Mouse (Mus musculus): ENCODE measurements at regions not wholly inside any gene's neighbourhood (a gene's known extent, or its start where the extent isn't known, plus 50 kb on each side); places are given as distances from the start of the nearest gene placed in this dataset.

DNA sequence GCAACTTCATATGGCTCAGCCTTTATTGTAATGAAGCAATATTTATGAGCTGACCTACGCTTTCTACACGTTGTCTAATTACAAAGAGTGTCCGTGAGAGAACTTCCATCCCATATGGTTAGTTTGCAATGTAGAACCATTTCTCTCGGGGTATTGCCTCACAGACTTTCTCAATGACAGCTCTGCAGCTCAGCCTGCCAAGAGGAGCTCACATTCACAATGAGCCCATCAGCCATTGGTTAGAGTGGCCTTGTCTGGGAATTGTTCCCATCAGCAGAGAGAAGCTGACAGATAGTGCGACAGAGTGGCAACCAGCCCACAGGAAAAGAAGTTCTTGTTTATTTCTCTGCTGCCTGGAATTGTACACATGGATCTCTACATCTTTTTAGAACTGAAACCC lies 409.7 kb downstream of the Zfp704 start:
- DNase-seq, result no peak

DNA sequence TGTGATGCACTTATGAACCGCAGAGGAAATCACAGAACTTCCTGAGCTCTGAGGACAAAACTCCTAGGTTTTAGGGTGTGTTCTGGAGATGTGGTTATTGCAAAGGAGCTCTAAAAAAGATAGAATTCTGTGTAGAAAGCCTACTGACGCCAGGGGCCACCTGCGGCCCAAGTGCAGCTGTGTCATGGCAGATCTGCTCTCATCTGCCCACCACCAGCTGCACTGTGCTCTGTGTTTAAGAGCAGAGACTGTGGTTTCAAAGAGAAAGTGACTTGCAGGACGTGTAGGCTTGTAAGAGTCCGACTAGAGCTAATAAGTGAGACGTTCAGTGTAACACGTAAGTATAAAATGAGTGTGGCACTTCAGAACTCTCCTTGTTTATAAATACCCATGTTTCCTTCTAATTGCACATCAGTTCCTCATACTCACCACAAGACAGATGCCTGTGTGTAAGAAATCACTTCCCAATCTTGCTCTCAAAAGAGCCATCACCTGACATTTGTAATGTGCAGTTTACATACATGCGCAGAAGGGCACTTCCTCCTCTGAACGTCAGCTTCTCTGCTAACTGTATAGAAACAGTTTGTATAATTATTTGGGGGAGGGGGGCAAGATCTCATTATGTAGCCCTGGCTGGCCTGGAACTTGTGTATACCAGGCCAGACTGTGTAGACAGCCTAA lies 411.1 kb downstream of the Zfp704 start:
- no peak for DNase-seq

GRCm38 (mm10) chr3:9195781-9196180 lies 414.1 kb downstream of the Zfp704 start:
- DNase-seq, result no peak

DNA sequence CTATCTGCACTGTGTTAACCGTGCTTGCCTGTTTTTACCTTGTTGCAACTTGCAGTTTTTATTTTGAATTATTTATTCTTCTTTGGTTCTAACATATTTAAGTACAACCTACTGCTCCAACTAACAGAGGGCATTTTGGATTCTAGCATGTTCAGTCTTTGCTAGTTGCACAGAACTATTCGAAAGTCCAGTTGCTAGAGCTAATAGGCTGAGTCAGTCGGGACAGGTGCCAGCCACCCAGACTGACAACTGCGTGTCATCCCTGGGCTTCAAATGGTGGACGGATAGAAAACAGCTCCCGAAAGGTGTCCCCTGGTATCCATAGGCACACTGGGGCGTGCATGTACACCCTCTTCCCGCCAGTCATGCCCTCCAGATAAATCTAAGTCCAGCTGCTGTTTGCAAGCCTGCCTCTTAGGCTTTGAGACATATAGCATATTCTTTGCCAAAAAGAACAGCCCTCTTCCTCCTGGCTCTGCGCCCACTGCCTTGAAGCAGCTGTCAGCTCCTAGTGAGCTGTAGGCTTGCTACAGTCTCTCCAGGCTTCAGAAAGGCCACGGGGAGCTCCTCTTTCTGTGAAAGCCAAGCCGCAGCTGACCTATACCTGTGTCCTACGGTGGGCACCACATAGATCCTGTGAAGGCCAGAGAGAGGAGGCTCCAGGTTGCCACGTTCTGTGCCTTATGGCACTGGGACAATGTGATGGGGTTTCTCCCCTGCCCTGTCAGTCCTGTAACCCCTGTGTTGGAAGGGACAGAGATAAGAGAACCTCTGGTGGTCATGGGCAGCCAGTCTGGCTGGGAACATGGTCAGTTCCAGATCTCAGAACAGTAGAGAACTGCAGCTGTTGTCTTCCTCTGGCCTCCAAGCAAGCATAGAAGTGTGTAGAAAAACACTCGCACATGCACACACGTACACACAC lies 420.3 kb downstream of the Zfp704 start:
- DNase-seq, result peak; percentile 7 to 8

- no peak for DNase-seq
Observed at GRCm38 (mm10) chr3:9186364-9187120, 423.3 kb downstream of the Zfp704 start.

DNA sequence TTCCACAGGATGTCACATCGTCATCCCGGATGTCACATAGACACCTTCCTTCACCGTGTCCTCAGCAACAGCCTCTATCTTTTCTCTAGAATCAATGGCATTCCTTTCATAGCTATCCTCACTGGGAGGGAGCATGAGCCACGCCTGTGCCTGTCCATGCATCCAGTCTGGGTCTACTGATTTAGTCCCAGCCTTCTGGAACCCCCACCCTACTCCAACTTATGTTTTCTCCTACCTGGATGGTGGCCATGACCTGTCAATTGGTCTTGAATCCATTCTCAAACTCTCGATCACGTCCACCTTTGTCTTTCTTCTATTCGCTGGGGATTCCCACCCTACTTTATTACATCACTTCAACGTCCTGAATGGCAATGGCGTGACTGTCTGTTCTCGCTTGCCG lies 428.3 kb downstream of the Zfp704 start:
- DNase-seq, result no peak

DNA sequence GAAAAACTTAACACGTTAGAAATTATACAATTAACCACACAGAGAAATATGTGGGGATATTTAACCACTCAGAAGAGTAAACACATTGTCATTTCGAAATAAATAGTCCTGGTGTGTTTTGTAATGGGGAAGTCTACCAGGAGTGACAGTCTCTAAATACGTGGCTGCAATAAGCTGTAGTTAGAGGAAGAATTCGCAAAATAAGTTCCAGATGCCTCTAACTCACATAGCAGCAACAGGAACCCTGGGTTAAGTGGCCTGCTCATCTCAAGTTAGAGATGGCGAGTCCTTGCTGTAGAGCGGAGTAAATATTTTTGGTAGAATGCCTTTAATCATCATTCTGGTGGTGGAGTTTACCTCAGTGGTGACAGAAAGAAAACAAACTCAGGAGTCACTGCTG lies 430.2 kb downstream of the Zfp704 start:
- DNase-seq, result no peak

GRCm38 (mm10) chr3:9174517-9174832 lies 435.4 kb downstream of the Zfp704 start:
- no peak for DNase-seq

GRCm38 (mm10) chr3:9173643-9174516 lies 436.0 kb downstream of the Zfp704 start:
- peak; percentile 58 to 64 for DNase-seq

GRCm38 (mm10) chr3:9171970-9172369 lies 437.9 kb downstream of the Zfp704 start:
- DNase-seq, result no peak

GRCm38 (mm10) chr3:9168955-9169354 lies 440.9 kb downstream of the Zfp704 start:
- DNase-seq, result no peak

GRCm38 (mm10) chr3:9159073-9159472 lies 450.8 kb downstream of the Zfp704 start:
- no peak for DNase-seq

DNA sequence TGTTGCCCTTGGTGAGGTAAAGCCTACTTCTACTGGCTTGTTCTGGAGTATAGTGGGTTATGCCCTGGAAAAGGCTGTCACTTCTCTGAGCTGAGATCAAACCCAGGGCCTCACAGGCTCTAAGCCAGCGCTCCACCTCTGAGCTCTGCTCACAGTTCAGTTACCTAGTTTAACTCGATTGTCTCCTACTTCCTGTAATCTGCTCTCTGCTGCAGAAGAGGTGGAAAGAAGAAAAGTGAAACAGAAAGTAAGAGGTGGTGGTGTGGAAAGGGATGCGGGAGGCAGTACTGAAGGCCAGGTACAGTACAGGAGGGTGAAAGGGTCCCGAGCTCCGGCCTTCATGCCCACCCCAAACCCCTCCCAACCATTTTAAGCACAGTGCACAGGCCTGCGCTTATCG lies 455.7 kb downstream of the Zfp704 start:
- no peak for DNase-seq

GRCm38 (mm10) chr3:9153690-9154089 lies 456.2 kb downstream of the Zfp704 start:
- peak; percentile 10 to 44 for DNase-seq

DNA sequence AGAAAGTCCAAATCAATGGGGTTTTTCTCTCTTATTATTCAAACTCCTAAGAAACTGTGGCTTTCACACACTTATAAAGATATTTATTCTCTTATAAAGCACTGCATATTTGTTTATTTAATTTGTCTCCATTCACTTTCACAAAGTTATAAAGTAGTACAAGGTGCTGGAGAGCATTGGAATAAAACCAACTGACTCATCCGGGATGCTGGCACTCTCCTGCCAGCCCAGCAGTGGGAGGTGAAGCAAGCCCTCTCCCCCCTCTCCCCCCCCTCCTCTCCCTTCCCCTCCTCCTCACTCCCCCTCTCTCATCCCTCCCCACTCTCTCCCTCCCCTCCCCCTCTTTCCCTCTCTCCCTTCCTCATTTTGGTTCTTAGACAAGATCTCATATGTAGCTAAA lies 457.6 kb downstream of the Zfp704 start:
- no peak for DNase-seq

- no peak for DNase-seq
Observed at GRCm38 (mm10) chr3:9151590-9151989, 458.3 kb downstream of the Zfp704 start.

GRCm38 (mm10) chr3:9148605-9149004 lies 461.3 kb downstream of the Zfp704 start:
- DNase-seq, result no peak

GRCm38 (mm10) chr3:9146481-9146880 lies 463.4 kb downstream of the Zfp704 start:
- no peak for DNase-seq

DNA sequence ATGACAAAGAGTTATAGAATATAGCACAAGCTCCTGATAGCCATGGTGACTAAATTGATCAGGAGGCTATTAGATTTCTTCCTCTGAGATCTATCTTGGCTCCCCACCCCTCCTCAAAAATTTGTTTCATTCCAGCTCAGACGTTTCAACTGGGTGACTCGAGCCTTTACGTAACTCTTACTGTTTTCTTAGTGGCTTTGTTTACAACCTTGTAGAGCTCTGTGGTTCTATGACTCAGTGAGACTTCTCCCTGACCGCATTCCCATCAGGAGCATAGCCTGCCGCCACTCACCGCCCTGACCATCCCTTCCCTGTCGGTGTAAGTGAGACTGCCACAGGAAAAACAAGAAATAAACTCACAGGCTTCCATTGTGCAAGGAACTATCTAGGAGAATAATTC lies 464.3 kb downstream of the Zfp704 start:
- no peak for DNase-seq

- no peak for DNase-seq
Observed at GRCm38 (mm10) chr3:9141836-9142235, 468.0 kb downstream of the Zfp704 start.

DNA sequence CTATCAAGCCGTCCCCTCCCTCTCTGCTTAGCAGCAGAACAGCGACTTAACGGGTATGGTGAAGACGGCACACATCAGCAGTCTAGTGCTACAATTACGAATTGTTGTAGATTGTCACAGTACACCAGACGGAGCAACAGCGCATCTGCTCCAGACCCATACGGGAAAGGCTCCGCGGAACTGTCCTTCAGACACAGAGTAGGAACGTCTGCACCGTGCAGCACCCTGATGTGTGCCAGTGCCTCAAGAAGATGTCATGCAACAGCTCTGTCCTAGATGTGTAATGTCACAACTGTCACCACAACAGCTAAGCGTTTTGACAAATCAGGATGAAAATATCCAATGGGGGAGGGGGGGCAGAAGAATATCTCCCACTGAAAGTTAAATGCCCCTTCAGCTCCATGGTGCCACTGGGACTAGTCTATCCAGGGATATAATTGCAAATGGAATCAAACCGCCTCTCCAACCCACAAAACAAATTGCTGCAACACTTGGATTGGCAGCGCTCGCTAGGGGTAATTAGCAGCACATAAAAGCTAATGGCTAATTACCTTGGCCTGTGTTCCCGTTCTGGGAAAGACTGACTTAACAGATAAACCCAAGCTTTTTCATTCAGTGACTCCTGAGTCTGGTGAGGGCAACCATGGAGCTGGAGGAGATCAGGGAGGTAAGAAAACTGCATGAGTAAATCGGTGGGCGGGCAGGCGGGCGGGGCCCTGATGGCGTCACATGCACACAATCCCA lies 472.6 kb downstream of the Zfp704 start:
- no peak for DNase-seq

GRCm38 (mm10) chr3:9133991-9134390 lies 475.9 kb downstream of the Zfp704 start:
- no peak for DNase-seq

Data from cerebellum, postnatal 36 days (tissue).